In genomic region chr11:95200971-95201370, GRCm38 (mm10) we compare ENCODE assay signal across 36 mouse cellular contexts. TPM values are rescaled to one million over a fixed set of nuclear protein-coding genes. Genes with fewer than 3 reads are reported as not detected.
"Had no signal": no experiment of that assay in that cellular context is flagged by ENCODE, and none has a peak within 500 bp of the region (broad histone marks: within the 10 kb centered on the region; RNA-seq: fewer than 3 reads in every experiment).

No protein-coding gene starts in this region.

- DNase-seq: gastrocnemius, adult 2 months; gastrocnemius, postnatal 10 days; gastrocnemius, postnatal 25 days; heart, adult 18-20 months; heart, postnatal 10 days; heart, postnatal 4 days; kidney, adult 18-20 months; kidney, adult 8-10 months; kidney, postnatal 10 days; kidney, postnatal 25 days; kidney, postnatal 4 days; liver; liver, embryonic 13.5 days had no signal

- H3K9ac ChIP-seq: heart, embryonic 12.5 days; hindbrain, embryonic 12.5 days; hindbrain, embryonic 14.5 days; intestine, embryonic 15.5 days; limb, embryonic 12.5 days; liver, embryonic 13.5 days; liver, embryonic 15.5 days had no signal

- H3K4me2 ChIP-seq: heart, embryonic 12.5 days; hindbrain, embryonic 12.5 days; hindbrain, embryonic 14.5 days; intestine, embryonic 15.5 days; limb, embryonic 12.5 days; liver, embryonic 13.5 days; liver, embryonic 15.5 days had no signal

- H3K36me3 ChIP-seq: heart, embryonic 10.5 days; heart, embryonic 12.5 days; hindbrain, embryonic 10.5 days; hindbrain, embryonic 12.5 days; intestine, embryonic 15.5 days; limb, embryonic 10.5 days; limb, embryonic 12.5 days; liver, embryonic 13.5 days; liver, embryonic 15.5 days had no signal

- H3K27ac ChIP-seq: gastrocnemius, adult 2 months; heart, embryonic 10.5 days; hindbrain, embryonic 10.5 days; hindbrain, embryonic 12.5 days; hindbrain, embryonic 14.5 days; intestine, embryonic 15.5 days; layer of hippocampus, adult 2 months; left cerebral cortex, adult 2 months; limb, embryonic 10.5 days; limb, embryonic 12.5 days; liver, embryonic 13.5 days; liver, embryonic 15.5 days had no signal

- H3K9me3 ChIP-seq: heart, embryonic 10.5 days; heart, embryonic 12.5 days; hindbrain, embryonic 10.5 days; hindbrain, embryonic 12.5 days; intestine, embryonic 15.5 days; limb, embryonic 10.5 days; limb, embryonic 12.5 days; liver, embryonic 13.5 days; liver, embryonic 15.5 days had no signal

- H3K4me1 ChIP-seq: liver, embryonic 13.5 days; liver, embryonic 15.5 days had no signal

- H3K4me3 ChIP-seq: gastrocnemius, adult 2 months; heart, embryonic 10.5 days; heart, embryonic 12.5 days; hindbrain, embryonic 12.5 days; intestine, embryonic 15.5 days; layer of hippocampus, adult 2 months; left cerebral cortex, adult 2 months; limb, embryonic 12.5 days; liver, embryonic 13.5 days; liver, embryonic 15.5 days had no signal

- ATAC-seq: hindbrain, embryonic 16.5 days; inflammation-experienced regulatory T-cells, adult 6 months; intestine, embryonic 15.5 days; intestine, postnatal 0 days had no signal

RNA-seq across cellular contexts. Expression of gene Dlx4, which starts 54.9 kb away (rescaled TPM):
- total RNA-seq: gastrocnemius, adult 2 months; gastrocnemius, postnatal 25 days; gastrocnemius, postnatal 4 days; granulocyte monocyte progenitor cell, adult 5-6 weeks; heart, adult 8-10 months; heart, postnatal 4 days; layer of hippocampus, adult 2 months; layer of hippocampus, postnatal 25 days; left cerebral cortex, adult 2 months; left cerebral cortex, postnatal 14 days; left cerebral cortex, postnatal 36 days had no signal
- polyA plus RNA-seq: heart, embryonic 14.5 days; hindbrain, embryonic 14.5 days; hindbrain, embryonic 16.5 days; inflammation-experienced regulatory T-cells, adult 6 months; intestine, postnatal 0 days; kidney, embryonic 14.5 days; kidney, embryonic 16.5 days had no signal
